Mouse (Mus musculus) ovary, adult 10 weeks (tissue): ENCODE results near the gene Timm10. TPM values are rescaled to one million over a fixed set of nuclear protein-coding genes. Genes with fewer than 3 reads are reported as not detected.

ENCODE experiments used
- polyA plus RNA-seq: library from polyadenylated mRNA; stranded (reverse); fragments of 350-450 nt; fragmentation: Illumina TruSeq; extraction: RNeasy Lipid Tissue Mini Kit (QIAGEN cat#74804); gene quantifications from one replicate; pipeline ENCODE4 v1.2.3, GENCODE M21; 2014

Timm10 gene
- polyA plus RNA-seq = 2.7 TPM

GRCm38 (mm10) chr2:84826488-84827282 lies at the start of gene Timm10:
Timm10 (plus strand) TSS chr2:84826997.

GRCm38 (mm10) chr2:84798493-84798921 lies 28.3 kb upstream of the Timm10 start, which contains the start of gene Ube2l6:
Ube2l6 (plus strand) TSS chr2:84798828.

GRCm38 (mm10) chr2:84822552-84822951 lies 4.2 kb upstream of the Timm10 start, which contains the start of gene Smtnl1:
Smtnl1 (minus strand) TSS chr2:84822652.

GRCm38 (mm10) chr2:84838593-84838949 lies 11.8 kb downstream of the Timm10 start, which contains the start of gene Slc43a1:
Slc43a1 (plus strand) TSS chr2:84838850.

Other genes with a start within 250 kb of the Timm10 start
- 362 TPM for gene Ctnnd1, start 176.2 kb upstream of the Timm10 start, polyA plus RNA-seq
- gene Btbd18, start 167.9 kb upstream of the Timm10 start, polyA plus RNA-seq = not detected
- gene Selenoh, start 156.2 kb upstream of the Timm10 start, polyA plus RNA-seq = 31.5 TPM
- not detected for gene Gm28635, start 149.0 kb upstream of the Timm10 start, polyA plus RNA-seq
- gene Med19, start 148.6 kb upstream of the Timm10 start, polyA plus RNA-seq = 89.1 TPM
- gene Tmx2, start 147.9 kb upstream of the Timm10 start, polyA plus RNA-seq = 118 TPM
- gene Zdhhc5, start 111.8 kb upstream of the Timm10 start, polyA plus RNA-seq = 74.2 TPM
- gene Clp1, start 99.6 kb upstream of the Timm10 start, polyA plus RNA-seq = 24.7 TPM
- gene Ypel4, start 92.9 kb upstream of the Timm10 start, polyA plus RNA-seq = 1.1 TPM
- not detected for gene Gm19426, start 83.3 kb upstream of the Timm10 start, polyA plus RNA-seq
- gene Serping1, start 51.6 kb upstream of the Timm10 start, polyA plus RNA-seq = 45.8 TPM
- 25.2 TPM for gene Ube2l6, start 28.2 kb upstream of the Timm10 start, polyA plus RNA-seq
- not detected for gene Smtnl1, start 4.3 kb upstream of the Timm10 start, polyA plus RNA-seq
- 2.0 TPM for gene Slc43a1, start 11.9 kb downstream of the Timm10 start, polyA plus RNA-seq
- gene Rtn4rl2, start 59.7 kb downstream of the Timm10 start, polyA plus RNA-seq = not detected
- gene Slc43a3, start 109.6 kb downstream of the Timm10 start, polyA plus RNA-seq = 39.9 TPM
- gene Prg2, start 153.5 kb downstream of the Timm10 start, polyA plus RNA-seq = not detected
- not detected for gene Prg3, start 161.2 kb downstream of the Timm10 start, polyA plus RNA-seq
- 178 TPM for gene Ssrp1, start 210.2 kb downstream of the Timm10 start, polyA plus RNA-seq
- gene P2rx3, start 210.5 kb downstream of the Timm10 start, polyA plus RNA-seq = not detected
- gene Tnks1bp1, start 221.0 kb downstream of the Timm10 start, polyA plus RNA-seq = 0.43 TPM